Mouse (Mus musculus): Measurements from ENCODE around the gene Fnbp1.
A peak's percentile ranks its signal among the peaks of the same experiment; 100 is the strongest.

Gene Fnbp1

GRCm38 (mm10) chr2:31147054-31147453 lies 5.2 kb upstream of the Fnbp1 start:
- no peak for DNase-seq

GRCm38 (mm10) chr2:31144901-31145300 lies 3.1 kb upstream of the Fnbp1 start:
- DNase-seq = no peak

GRCm38 (mm10) chr2:31143768-31144695 lies 2.2 kb upstream of the Fnbp1 start:
- DNase-seq = no peak

GRCm38 (mm10) chr2:31143326-31143725 lies 1.5 kb upstream of the Fnbp1 start:
- no peak for DNase-seq

- no peak for DNase-seq
These were observed 697 bp upstream of the Fnbp1 start for GRCm38 (mm10) chr2:31142505-31142904.

- no peak for DNase-seq
These were observed 538 bp downstream of the Fnbp1 start for GRCm38 (mm10) chr2:31141074-31141866.

GRCm38 (mm10) chr2:31140772-31141073 lies 1.1 kb downstream of the Fnbp1 start:
- DNase-seq = peak; percentile 57

GRCm38 (mm10) chr2:31139991-31140771 lies 1.6 kb downstream of the Fnbp1 start:
- DNase-seq = no peak

GRCm38 (mm10) chr2:31139174-31139632 lies 2.6 kb downstream of the Fnbp1 start:
- no peak for DNase-seq

- no peak for DNase-seq
These were observed 4.7 kb downstream of the Fnbp1 start for GRCm38 (mm10) chr2:31137018-31137590.

GRCm38 (mm10) chr2:31136338-31136737 lies 5.5 kb downstream of the Fnbp1 start:
- no peak for DNase-seq

- no peak for DNase-seq
These were observed 6.3 kb downstream of the Fnbp1 start for GRCm38 (mm10) chr2:31135512-31135931.

- no peak for DNase-seq
These were observed 7.8 kb downstream of the Fnbp1 start for GRCm38 (mm10) chr2:31133981-31134380.

- DNase-seq = peak; percentile 37
These were observed 9.1 kb downstream of the Fnbp1 start for GRCm38 (mm10) chr2:31132682-31133081.

- DNase-seq = peak; percentile 61
These were observed 11.0 kb downstream of the Fnbp1 start for GRCm38 (mm10) chr2:31130815-31131299.

- DNase-seq = no peak
These were observed 11.9 kb downstream of the Fnbp1 start for GRCm38 (mm10) chr2:31129742-31130518.

GRCm38 (mm10) chr2:31127899-31128298 lies 13.9 kb downstream of the Fnbp1 start:
- no peak for DNase-seq

- DNase-seq = no peak
These were observed 14.6 kb downstream of the Fnbp1 start for GRCm38 (mm10) chr2:31127219-31127618.

GRCm38 (mm10) chr2:31126048-31126447 lies 15.8 kb downstream of the Fnbp1 start:
- DNase-seq = no peak

- DNase-seq = no peak
These were observed 16.7 kb downstream of the Fnbp1 start for GRCm38 (mm10) chr2:31125156-31125555.

- DNase-seq = no peak
These were observed 17.1 kb downstream of the Fnbp1 start for GRCm38 (mm10) chr2:31124694-31125093.

- no peak for DNase-seq
These were observed 18.3 kb downstream of the Fnbp1 start for GRCm38 (mm10) chr2:31123493-31123892.

All from kidney, postnatal 14 days (tissue).